Mouse (Mus musculus): ENCODE results near the gene Thap11.

The Thap11 gene

GRCm38 (mm10) chr8:105854715-105855216, at the start of gene Thap11:
Thap11 (plus strand) TSS chr8:105855132.
- Histone ChIP-seq H3K27me3 (ENCODE audit: insufficient read depth, low read length) (no peaks in the 10 kb centered on the region; the same call in 1 of the 2 replicates), H3K4me1 (replicated peaks; ENCODE audit: low read depth, low read length) (peaks cover 75% of the 10 kb centered on the region), H3K4me3 (replicated peaks; ENCODE audit: low read length) (peak within 1 kb of the TSS; percentile 93), H3K9me3 (ENCODE audit: low read length) (no peaks in the 10 kb centered on the region), H3K36me3 (ENCODE audit: insufficient read depth, low read length) (peaks cover 35% of the 10 kb centered on the region)
- TF ChIP-seq CTCF (conservative IDR thresholded peaks at IDR 0.05; ENCODE audit: low read length), result peak; percentile 54
- TF ChIP-seq POU5F1 (IDR thresholded peaks at IDR 0.05; ENCODE audit: borderline replicate concordance, low read length), result no peak

- Histone ChIP-seq H3K4me1 (replicated peaks; ENCODE audit: low read depth, low read length) (peaks cover 11% of the 10 kb centered on the region), H3K36me3 (ENCODE audit: insufficient read depth, low read length) (peaks cover 12% of the 10 kb centered on the region), H3K4me3 (replicated peaks; ENCODE audit: low read length) (no peak overlapping the region), H3K27me3 (ENCODE audit: insufficient read depth, low read length) (no peaks in the 10 kb centered on the region), H3K9me3 (ENCODE audit: low read length) (no peaks in the 10 kb centered on the region)
- no peak for TF ChIP-seq POU5F1 (IDR thresholded peaks at IDR 0.05; ENCODE audit: borderline replicate concordance, low read length)
- no peak for TF ChIP-seq NANOG (IDR thresholded peaks at IDR 0.05; ENCODE audit: borderline replicate concordance, low read length)
- no peak for TF ChIP-seq CTCF (conservative IDR thresholded peaks at IDR 0.05; ENCODE audit: low read length)
Observed at GRCm38 (mm10) chr8:105805346-105805745, 49.6 kb upstream of the Thap11 start.

- H3K4me1 ChIP-seq (replicated peaks; ENCODE audit: low read depth, low read length), result 0 out of 2 replicates have a peak, but pooled peaks cover 6% of the 10 kb centered on the region
- no peaks in the 10 kb centered on the region for H3K9me3 ChIP-seq (ENCODE audit: low read length)
- no peaks in the 10 kb centered on the region for H3K27me3 ChIP-seq (ENCODE audit: insufficient read depth, low read length)
- peaks cover 16% of the 10 kb centered on the region for H3K36me3 ChIP-seq (ENCODE audit: insufficient read depth, low read length)
- no peak overlapping the region for H3K4me3 ChIP-seq (replicated peaks; ENCODE audit: low read length)
- TF ChIP-seq NANOG (IDR thresholded peaks at IDR 0.05; ENCODE audit: borderline replicate concordance, low read length) (no peak), CTCF (conservative IDR thresholded peaks at IDR 0.05; ENCODE audit: low read length) (no peak), POU5F1 (IDR thresholded peaks at IDR 0.05; ENCODE audit: borderline replicate concordance, low read length) (no peak)
Observed at GRCm38 (mm10) chr8:105805964-105806363, 49.0 kb upstream of the Thap11 start.

- Histone ChIP-seq H3K4me3 (replicated peaks; ENCODE audit: low read length) (no peak overlapping the region), H3K4me1 (replicated peaks; ENCODE audit: low read depth, low read length) (0 out of 2 replicates have a peak, but pooled peaks cover 3% of the 10 kb centered on the region), H3K9me3 (ENCODE audit: low read length) (no peaks in the 10 kb centered on the region), H3K27me3 (ENCODE audit: insufficient read depth, low read length) (no peaks in the 10 kb centered on the region), H3K36me3 (ENCODE audit: insufficient read depth, low read length) (peaks cover 34% of the 10 kb centered on the region)
- TF ChIP-seq CTCF (conservative IDR thresholded peaks at IDR 0.05; ENCODE audit: low read length) (no peak), POU5F1 (IDR thresholded peaks at IDR 0.05; ENCODE audit: borderline replicate concordance, low read length) (no peak), NANOG (IDR thresholded peaks at IDR 0.05; ENCODE audit: borderline replicate concordance, low read length) (no peak)
Observed at GRCm38 (mm10) chr8:105807766-105808165, 47.2 kb upstream of the Thap11 start.

DNA sequence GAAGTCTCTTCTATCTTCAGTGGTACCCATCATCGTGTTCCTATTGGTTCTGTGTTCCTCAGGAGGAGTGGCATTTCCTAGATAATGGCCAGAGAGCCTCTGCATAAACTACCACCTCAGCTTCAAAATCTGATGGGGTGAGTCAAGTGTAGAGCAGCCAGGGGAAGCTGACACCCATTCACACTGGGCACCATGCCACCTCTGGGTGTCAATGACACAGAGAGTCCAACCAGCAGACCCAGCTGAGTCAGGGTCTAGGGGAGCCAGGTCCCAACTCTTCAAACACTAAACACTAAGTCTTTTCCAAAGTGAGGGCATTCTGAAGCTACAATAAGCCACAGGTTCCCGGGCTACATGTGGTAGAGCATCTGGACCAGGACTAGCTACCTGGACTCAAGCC, 46.5 kb upstream of the Thap11 start:
- Histone ChIP-seq H3K27me3 (ENCODE audit: insufficient read depth, low read length) (no peaks in the 10 kb centered on the region), H3K36me3 (ENCODE audit: insufficient read depth, low read length) (peaks cover 39% of the 10 kb centered on the region), H3K4me3 (replicated peaks; ENCODE audit: low read length) (no peak overlapping the region), H3K4me1 (replicated peaks; ENCODE audit: low read depth, low read length) (0 out of 2 replicates have a peak, but pooled peaks cover 3% of the 10 kb centered on the region), H3K9me3 (ENCODE audit: low read length) (no peaks in the 10 kb centered on the region)
- TF ChIP-seq CTCF (conservative IDR thresholded peaks at IDR 0.05; ENCODE audit: low read length) (no peak), NANOG (IDR thresholded peaks at IDR 0.05; ENCODE audit: borderline replicate concordance, low read length) (no peak), POU5F1 (IDR thresholded peaks at IDR 0.05; ENCODE audit: borderline replicate concordance, low read length) (no peak)

DNA sequence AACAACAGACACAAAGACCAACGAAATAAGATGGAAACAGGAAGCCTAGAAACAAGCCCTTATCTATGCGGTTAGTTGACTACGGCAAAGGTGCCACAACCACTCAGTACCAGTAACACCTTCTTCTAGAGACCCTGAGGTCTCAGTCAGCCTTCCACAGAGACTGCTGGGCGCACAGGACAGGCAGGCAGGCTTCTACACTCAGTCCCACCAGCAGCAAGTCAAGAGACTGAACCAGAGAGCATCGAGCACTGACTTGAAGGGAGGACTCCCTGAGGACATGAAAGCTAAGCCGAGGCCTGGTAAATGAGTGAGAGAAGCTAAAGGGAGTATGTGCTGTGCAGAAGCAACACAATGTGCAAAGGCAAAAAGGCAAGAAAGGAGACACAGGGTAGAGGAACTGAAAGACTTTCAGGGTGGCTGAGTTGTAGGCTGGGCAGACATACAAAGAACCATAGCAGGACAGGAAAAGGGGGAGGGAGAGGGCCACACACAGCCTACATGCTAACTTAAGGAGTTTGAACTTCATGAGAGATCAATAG, 44.6 kb upstream of the Thap11 start:
- TF ChIP-seq NANOG (IDR thresholded peaks at IDR 0.05; ENCODE audit: borderline replicate concordance, low read length) (no peak), CTCF (conservative IDR thresholded peaks at IDR 0.05; ENCODE audit: low read length) (no peak), POU5F1 (IDR thresholded peaks at IDR 0.05; ENCODE audit: borderline replicate concordance, low read length) (no peak)
- Histone ChIP-seq H3K36me3 (ENCODE audit: insufficient read depth, low read length) (peaks cover 37% of the 10 kb centered on the region), H3K4me3 (replicated peaks; ENCODE audit: low read length) (no peak overlapping the region), H3K9me3 (ENCODE audit: low read length) (no peaks in the 10 kb centered on the region), H3K4me1 (replicated peaks; ENCODE audit: low read depth, low read length) (0 out of 2 replicates have a peak, but pooled peaks cover 3% of the 10 kb centered on the region), H3K27me3 (ENCODE audit: insufficient read depth, low read length) (no peaks in the 10 kb centered on the region)

DNA sequence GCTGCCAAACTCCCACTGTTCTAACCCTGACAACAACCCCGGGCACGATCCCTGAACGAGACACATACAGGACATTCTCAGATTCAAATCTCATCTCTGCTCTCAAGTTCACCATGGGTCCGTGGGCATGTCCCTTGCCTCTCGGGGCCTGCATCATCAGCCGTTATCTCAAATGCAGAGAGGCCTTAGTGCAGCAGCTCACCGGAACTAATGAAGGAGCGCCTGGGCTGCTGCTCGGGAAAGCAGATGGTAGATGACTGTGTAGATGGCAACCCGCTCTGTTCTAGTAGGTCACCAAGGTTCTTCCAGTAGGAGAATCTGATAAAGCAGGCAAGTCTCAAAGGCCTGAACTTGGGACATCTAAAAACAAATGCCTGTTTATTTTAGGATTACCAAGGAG, 43.9 kb upstream of the Thap11 start:
- TF ChIP-seq CTCF (conservative IDR thresholded peaks at IDR 0.05; ENCODE audit: low read length), result no peak
- no peak for TF ChIP-seq NANOG (IDR thresholded peaks at IDR 0.05; ENCODE audit: borderline replicate concordance, low read length)
- no peak for TF ChIP-seq POU5F1 (IDR thresholded peaks at IDR 0.05; ENCODE audit: borderline replicate concordance, low read length)
- peaks cover 35% of the 10 kb centered on the region for H3K36me3 ChIP-seq (ENCODE audit: insufficient read depth, low read length)
- no peaks in the 10 kb centered on the region for H3K27me3 ChIP-seq (ENCODE audit: insufficient read depth, low read length)
- H3K4me1 ChIP-seq (replicated peaks; ENCODE audit: low read depth, low read length), result 0 out of 2 replicates have a peak, but pooled peaks cover 3% of the 10 kb centered on the region
- no peaks in the 10 kb centered on the region for H3K9me3 ChIP-seq (ENCODE audit: low read length)
- no peak overlapping the region for H3K4me3 ChIP-seq (replicated peaks; ENCODE audit: low read length)

DNA sequence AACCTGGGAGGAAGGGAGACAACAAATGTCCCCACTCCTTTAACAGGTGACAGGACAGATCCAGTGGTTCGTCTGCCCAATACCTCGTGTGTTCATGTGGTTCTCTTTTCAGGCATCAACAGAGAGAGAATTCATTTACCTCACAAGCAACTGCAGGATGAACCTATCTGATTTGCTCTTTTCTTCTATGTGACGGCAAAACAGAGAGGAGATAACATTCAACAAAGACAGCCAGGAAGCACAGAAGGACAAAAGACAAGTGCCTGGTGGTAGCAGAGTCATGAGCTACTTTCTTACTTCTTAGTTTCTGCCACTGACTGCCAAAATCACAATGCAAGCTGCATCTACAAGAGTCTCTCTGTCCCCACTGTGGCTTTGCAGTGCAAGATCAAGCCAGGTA, 43.4 kb upstream of the Thap11 start:
- Histone ChIP-seq H3K27me3 (ENCODE audit: insufficient read depth, low read length) (no peaks in the 10 kb centered on the region), H3K36me3 (ENCODE audit: insufficient read depth, low read length) (peaks cover 35% of the 10 kb centered on the region), H3K9me3 (ENCODE audit: low read length) (no peaks in the 10 kb centered on the region), H3K4me3 (replicated peaks; ENCODE audit: low read length) (no peak overlapping the region), H3K4me1 (replicated peaks; ENCODE audit: low read depth, low read length) (0 out of 2 replicates have a peak, but pooled peaks cover 3% of the 10 kb centered on the region)
- TF ChIP-seq POU5F1 (IDR thresholded peaks at IDR 0.05; ENCODE audit: borderline replicate concordance, low read length) (no peak), CTCF (conservative IDR thresholded peaks at IDR 0.05; ENCODE audit: low read length) (no peak), NANOG (IDR thresholded peaks at IDR 0.05; ENCODE audit: borderline replicate concordance, low read length) (no peak)

All from E14TG2a.4 (cell line).